16 mouse cellular contexts compared by ENCODE assay signal in genomic region chr6:94152881-94153280, GRCm38 (mm10).
DNase-seq lines count a peak whose midpoint lies in the region.
"Had no signal": no experiment of that assay in that cellular context is flagged by ENCODE, and none has a peak within 500 bp of the region (broad histone marks: within the 10 kb centered on the region; RNA-seq: fewer than 3 reads in every experiment).

No protein-coding gene starts in this region.

- DNase-seq in adrenal gland, postnatal 14 days = peak; percentile 36
- no peak for DNase-seq in adrenal gland, postnatal 4 days (ENCODE audit: low spot score in 2 of 2)
- DNase-seq in 3134 (ENCODE audit: extremely low read depth, insufficient read length, low spot score) (peak; percentile 51), 3T3-L1 (ENCODE audit: low read depth, low spot score) (peak; percentile 78), NIH3T3 (ENCODE audit: low read depth) (peak; percentile 75)
- DNase-seq in cerebellum, postnatal 10 days = no peak
- DNase-seq in lung, postnatal 14 days = no peak
- no peak for DNase-seq in natural killer cell, adult 2 months (ENCODE audit: low spot score in 2 of 2)
- DNase-seq: adrenal gland, adult 2 months; adrenal gland, postnatal 25 days; cerebellum, adult 11-12 months; cerebellum, adult 2 months; cerebellum, adult 9-10 months; cerebellum, postnatal 14 days; cerebellum, postnatal 36 days; embryo, embryonic 11 days had no signal

Comparison
In these comparisons a context has a peak if more than half of its experiments do, and no peak if none do; other contexts are left out.
1. DNase-seq: peak in adrenal gland, postnatal 14 days (single experiment), 3134 (single experiment), 3T3-L1 (single experiment) and NIH3T3 (single experiment); none in adrenal gland, postnatal 4 days (0 of 2), cerebellum, postnatal 10 days (0 of 2), lung, postnatal 14 days (single experiment) and natural killer cell, adult 2 months (0 of 2).